Mouse (Mus musculus) forebrain, embryonic 11.5 days (tissue): ENCODE data around the gene Tmc1. TPM values are rescaled to one million over a fixed set of nuclear protein-coding genes. Genes with fewer than 3 reads are reported as not detected.

Experiments
- polyA plus RNA-seq: library from polyadenylated mRNA; unstranded; fragments of >200 nt; fragmentation: Nextera tagmentation; extraction: Ambion mirVana; gene quantifications from 2 replicates; pipeline ENCODE4 v1.2.1, GENCODE M21; 2014

Tmc1 gene
- polyA plus RNA-seq, 1 experiment from 2014 or later: 0.07 TPM

Other genes with a start within 250 kb of the Tmc1 start
- gene Aldh1a7, start 226.6 kb downstream of the Tmc1 start, polyA plus RNA-seq: 0.33 and 0.49 TPM in 2 replicates